Mouse (Mus musculus): ENCODE data around the gene Ripk3. TPM values are rescaled to one million over a fixed set of nuclear protein-coding genes. Genes with fewer than 3 reads are reported as not detected.

The Ripk3 gene
- polyA plus RNA-seq, 1 experiment from 2014 or later, result 3.2 TPM

GRCm38 (mm10) chr14:55814885-55815284 lies 26.2 kb upstream of the Ripk3 start:
- Histone ChIP-seq H3K36me3 (ENCODE audit: control insufficient read depth, insufficient read depth) (no peaks in the 10 kb centered on the region), H3K27me3 (replicated peaks; ENCODE audit: control insufficient read depth, insufficient read depth, low read length) (no peaks in the 10 kb centered on the region), H3K4me1 (replicated peaks; ENCODE audit: control insufficient read depth, insufficient read depth, low read length) (no peaks in the 10 kb centered on the region), H3K4me3 (replicated peaks; ENCODE audit: low read length) (peak overlapping the region; percentile 46), H3K9me3 (ENCODE audit: control insufficient read depth, low read length) (no peaks in the 10 kb centered on the region), H3K9ac (replicated peaks; ENCODE audit: low read depth, low read length) (peak overlapping the region; percentile 7), H3K27ac (ENCODE audit: low read length) (no peak overlapping the region), H3K4me2 (ENCODE audit: low read length) (peak overlapping the region; percentile 56)
- WGBS, result 15% methylated on average over 16 of the region's 16 CpGs
- peak; percentile 82 for ATAC-seq

GRCm38 (mm10) chr14:55795380-55796163 lies 6.9 kb upstream of the Ripk3 start:
- Histone ChIP-seq H3K4me3 (replicated peaks; ENCODE audit: low read length) (no peak overlapping the region), H3K4me2 (ENCODE audit: low read length) (no peak overlapping the region), H3K36me3 (ENCODE audit: control insufficient read depth, insufficient read depth) (no peaks in the 10 kb centered on the region), H3K27me3 (replicated peaks; ENCODE audit: control insufficient read depth, insufficient read depth, low read length) (0 out of 2 replicates have a peak, but pooled peaks cover 2% of the 10 kb centered on the region), H3K9me3 (ENCODE audit: control insufficient read depth, low read length) (no peaks in the 10 kb centered on the region), H3K4me1 (replicated peaks; ENCODE audit: control insufficient read depth, insufficient read depth, low read length) (no peaks in the 10 kb centered on the region), H3K27ac (ENCODE audit: low read length) (no peak overlapping the region), H3K9ac (replicated peaks; ENCODE audit: low read depth, low read length) (no peak overlapping the region)
- 84% methylated on average over 15 of the region's 15 CpGs for WGBS
- ATAC-seq, result no peak

DNA sequence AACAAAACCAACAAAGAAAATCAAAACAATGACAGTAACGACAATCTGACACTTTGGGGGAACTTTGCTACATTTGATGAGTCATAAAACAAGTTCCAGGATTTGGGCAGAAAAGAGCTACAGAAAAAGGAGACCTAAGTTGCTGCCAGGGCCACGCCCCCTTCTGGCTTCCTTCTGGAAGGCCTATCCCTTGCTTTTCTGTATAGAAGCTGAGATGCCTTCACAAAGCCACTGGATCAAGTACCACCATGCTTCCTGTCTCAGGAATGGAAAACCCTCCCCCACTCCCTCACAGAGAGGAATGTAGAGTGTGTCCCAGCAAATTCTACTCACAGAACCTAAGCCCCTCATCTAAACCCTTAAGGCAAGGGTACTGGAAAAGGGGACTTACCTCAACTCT lies 5.3 kb upstream of the Ripk3 start:
- H3K9ac ChIP-seq (replicated peaks; ENCODE audit: low read depth, low read length), result no peak overlapping the region

DNA sequence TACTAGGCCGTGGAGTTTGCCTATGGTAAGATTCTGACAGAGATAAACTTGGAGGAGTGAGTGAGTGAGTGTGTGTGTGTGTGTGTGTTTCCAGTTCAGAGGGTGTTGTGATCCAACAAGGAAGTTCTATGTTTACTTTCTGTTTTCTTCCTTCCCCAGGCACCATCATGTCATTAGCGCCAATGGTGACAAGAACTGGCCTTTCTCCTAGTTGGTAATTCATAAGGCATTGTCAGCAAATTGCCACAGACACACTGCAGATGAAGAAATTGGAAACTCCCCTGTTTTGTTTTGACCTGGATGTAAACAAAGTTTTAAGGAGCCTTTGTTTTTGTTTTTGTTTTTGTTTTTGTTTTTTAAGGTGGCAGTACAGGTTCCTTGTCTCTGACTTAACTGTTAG lies 4.8 kb upstream of the Ripk3 start:
- H3K4me2 ChIP-seq (ENCODE audit: low read length), result no peak overlapping the region
- no peak overlapping the region for H3K4me3 ChIP-seq (replicated peaks; ENCODE audit: low read length)
- no peak overlapping the region for H3K9ac ChIP-seq (replicated peaks; ENCODE audit: low read depth, low read length)
- WGBS, result 69% methylated on average over 2 of the region's 2 CpGs
- no peaks in the 10 kb centered on the region for H3K9me3 ChIP-seq (ENCODE audit: control insufficient read depth, low read length)
- H3K36me3 ChIP-seq (ENCODE audit: control insufficient read depth, insufficient read depth), result no peaks in the 10 kb centered on the region
- no peaks in the 10 kb centered on the region for H3K4me1 ChIP-seq (replicated peaks; ENCODE audit: control insufficient read depth, insufficient read depth, low read length)
- ATAC-seq, result no peak
- no peak overlapping the region for H3K27ac ChIP-seq (ENCODE audit: low read length)
- H3K27me3 ChIP-seq (replicated peaks; ENCODE audit: control insufficient read depth, insufficient read depth, low read length), result peaks cover 7% of the 10 kb centered on the region; the same call in 1 of the 2 replicates

More for the DNA sequence above, 5.3 kb upstream of the Ripk3 start:
- no peaks in the 10 kb centered on the region for H3K9me3 ChIP-seq (ENCODE audit: control insufficient read depth, low read length)
- H3K4me1 ChIP-seq (replicated peaks; ENCODE audit: control insufficient read depth, insufficient read depth, low read length), result no peaks in the 10 kb centered on the region
- H3K4me3 ChIP-seq (replicated peaks; ENCODE audit: low read length), result no peak overlapping the region
- ATAC-seq, result no peak
- H3K36me3 ChIP-seq (ENCODE audit: control insufficient read depth, insufficient read depth), result no peaks in the 10 kb centered on the region
- WGBS, result 71% methylated on average over 2 of the region's 2 CpGs
- peaks cover 7% of the 10 kb centered on the region; the same call in 1 of the 2 replicates for H3K27me3 ChIP-seq (replicated peaks; ENCODE audit: control insufficient read depth, insufficient read depth, low read length)
- no peak overlapping the region for H3K4me2 ChIP-seq (ENCODE audit: low read length)
- H3K27ac ChIP-seq (ENCODE audit: low read length), result no peak overlapping the region

DNA sequence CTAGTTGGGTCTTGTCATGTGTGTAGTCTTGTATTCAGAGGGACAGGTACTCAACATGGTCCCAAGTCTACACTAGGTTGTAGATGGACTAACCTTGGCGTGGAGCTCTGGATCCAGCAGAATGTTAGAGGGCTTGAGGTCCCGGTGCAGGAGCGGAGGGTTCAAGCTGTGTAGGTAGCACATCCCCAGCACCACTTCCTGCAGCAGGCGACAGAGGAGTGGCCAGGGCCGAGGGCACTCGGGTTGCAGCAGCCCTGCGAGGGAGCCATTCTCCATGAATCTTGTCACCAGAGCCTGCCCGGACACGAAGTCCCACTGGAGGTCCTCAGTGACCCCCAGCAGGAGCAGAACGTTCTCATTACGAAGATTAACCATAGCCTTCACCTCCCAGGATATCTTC lies 934 bp downstream of the Ripk3 start:
- Histone ChIP-seq H3K27me3 (replicated peaks; ENCODE audit: control insufficient read depth, insufficient read depth, low read length) (peaks cover 58% of the 10 kb centered on the region), H3K9ac (replicated peaks; ENCODE audit: low read depth, low read length) (no peak overlapping the region), H3K36me3 (ENCODE audit: control insufficient read depth, insufficient read depth) (no peaks in the 10 kb centered on the region), H3K4me2 (ENCODE audit: low read length) (no peak overlapping the region), H3K9me3 (ENCODE audit: control insufficient read depth, low read length) (no peaks in the 10 kb centered on the region), H3K4me1 (replicated peaks; ENCODE audit: control insufficient read depth, insufficient read depth, low read length) (peaks cover 11% of the 10 kb centered on the region), H3K4me3 (replicated peaks; ENCODE audit: low read length) (no peak overlapping the region), H3K27ac (ENCODE audit: low read length) (no peak overlapping the region)
- ATAC-seq, result no peak
- WGBS, result 43% methylated on average over 11 of the region's 11 CpGs

DNA sequence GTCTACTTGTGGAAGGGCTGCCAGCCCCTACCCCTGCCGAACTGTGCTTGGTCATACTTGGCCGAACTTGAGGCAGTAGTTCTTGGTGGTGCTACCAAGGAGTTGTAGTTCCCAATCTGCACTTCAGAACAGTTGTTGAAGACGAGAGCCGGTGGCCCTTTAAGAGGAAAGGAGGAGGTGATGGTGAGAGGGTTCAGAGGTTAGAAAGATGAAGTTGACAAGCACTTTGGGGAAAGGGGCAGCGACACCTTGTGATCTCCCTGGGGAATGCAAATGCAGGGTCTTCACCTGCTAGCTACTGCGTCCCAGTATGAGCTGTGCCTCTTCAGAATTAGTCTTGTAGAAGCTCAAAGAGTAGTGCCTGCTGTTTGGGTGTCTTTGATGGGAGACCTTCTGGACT lies 3.5 kb downstream of the Ripk3 start:
- no peak for ATAC-seq
- peaks cover 68% of the 10 kb centered on the region for H3K27me3 ChIP-seq (replicated peaks; ENCODE audit: control insufficient read depth, insufficient read depth, low read length)
- no peak overlapping the region for H3K4me3 ChIP-seq (replicated peaks; ENCODE audit: low read length)
- no peak overlapping the region for H3K4me2 ChIP-seq (ENCODE audit: low read length)
- WGBS, result 24% methylated on average over 6 of the region's 6 CpGs
- H3K36me3 ChIP-seq (ENCODE audit: control insufficient read depth, insufficient read depth), result no peaks in the 10 kb centered on the region
- no peaks in the 10 kb centered on the region for H3K9me3 ChIP-seq (ENCODE audit: control insufficient read depth, low read length)
- H3K27ac ChIP-seq (ENCODE audit: low read length), result no peak overlapping the region
- peaks cover 11% of the 10 kb centered on the region for H3K4me1 ChIP-seq (replicated peaks; ENCODE audit: control insufficient read depth, insufficient read depth, low read length)
- no peak overlapping the region for H3K9ac ChIP-seq (replicated peaks; ENCODE audit: low read depth, low read length)

DNA sequence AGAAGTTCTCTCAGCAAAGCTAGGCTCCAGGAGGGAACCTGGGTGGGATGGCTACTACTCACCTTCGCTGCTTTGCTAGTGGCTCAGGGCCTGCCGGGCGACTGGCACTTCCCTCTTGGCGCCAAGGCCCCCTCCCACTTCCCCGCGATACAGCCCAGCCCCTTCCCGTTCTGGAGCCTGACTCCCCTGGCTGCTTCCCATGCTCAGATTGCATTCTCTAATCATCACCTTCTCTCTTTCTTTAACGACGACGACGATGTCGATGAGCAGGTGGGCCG lies 4.8 kb downstream of the Ripk3 start, which contains the start of gene Adcy4:
Adcy4 (minus strand) TSS at position 138 of the 278 bp plus-strand sequence.
- Histone ChIP-seq H3K4me1 (replicated peaks; ENCODE audit: control insufficient read depth, insufficient read depth, low read length) (peaks cover 11% of the 10 kb centered on the region), H3K9ac (replicated peaks; ENCODE audit: low read depth, low read length) (no peak within 1 kb of the TSS; the same call in 1 of the 2 replicates), H3K9me3 (ENCODE audit: control insufficient read depth, low read length) (no peaks in the 10 kb centered on the region), H3K36me3 (ENCODE audit: control insufficient read depth, insufficient read depth) (no peaks in the 10 kb centered on the region), H3K27me3 (replicated peaks; ENCODE audit: control insufficient read depth, insufficient read depth, low read length) (peaks cover 64% of the 10 kb centered on the region), H3K4me3 (replicated peaks; ENCODE audit: low read length) (peak within 1 kb of the TSS; percentile 31), H3K4me2 (ENCODE audit: low read length) (peak within 1 kb of the TSS; percentile 44), H3K27ac (ENCODE audit: low read length) (no peak within 1 kb of the TSS)
- 3% methylated on average over 13 of the region's 13 CpGs for WGBS
- no peak for ATAC-seq

DNA sequence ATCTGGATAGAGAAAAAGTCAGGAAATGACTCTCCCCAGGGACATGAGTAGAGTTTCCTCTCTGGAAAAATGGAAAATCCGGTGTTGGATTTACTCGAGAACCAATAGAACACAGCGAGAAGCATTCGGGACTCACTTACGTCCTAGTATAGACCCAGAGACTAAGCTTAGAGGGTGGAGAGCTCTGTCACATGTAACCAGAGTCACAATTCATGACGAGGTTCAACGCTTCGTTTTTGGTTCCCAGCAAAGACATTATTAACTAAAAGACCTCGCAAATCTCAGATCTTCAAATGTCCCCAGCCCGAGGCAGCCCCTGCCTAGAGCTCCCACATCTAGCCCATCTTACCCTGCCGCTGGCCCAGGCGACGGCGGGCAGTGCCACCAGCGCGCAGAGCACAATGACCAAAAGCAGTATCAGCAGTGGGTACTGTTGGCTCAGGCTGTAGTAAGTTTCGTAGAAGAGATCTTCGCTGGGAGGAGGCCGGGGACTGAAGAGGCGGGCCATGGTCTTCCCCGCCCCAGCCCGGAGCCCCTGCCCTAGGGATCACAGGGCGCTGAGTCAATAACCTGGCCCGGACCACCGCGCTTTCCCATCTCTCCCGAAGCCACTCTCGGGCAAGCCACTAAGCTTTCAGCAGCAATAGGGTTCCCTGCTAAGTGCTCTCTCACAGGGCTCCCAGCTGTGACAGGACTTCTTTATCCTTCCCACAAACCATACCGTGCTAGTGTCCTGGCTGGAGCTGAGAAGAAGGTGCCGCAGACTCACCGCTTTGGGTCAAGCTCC lies 5.3 kb downstream of the Ripk3 start:
- Histone ChIP-seq H3K9me3 (ENCODE audit: control insufficient read depth, low read length) (no peaks in the 10 kb centered on the region), H3K27me3 (replicated peaks; ENCODE audit: control insufficient read depth, insufficient read depth, low read length) (peaks cover 64% of the 10 kb centered on the region), H3K4me2 (ENCODE audit: low read length) (peak overlapping the region; percentile 44), H3K4me1 (replicated peaks; ENCODE audit: control insufficient read depth, insufficient read depth, low read length) (peaks cover 11% of the 10 kb centered on the region), H3K9ac (replicated peaks; ENCODE audit: low read depth, low read length) (no peak overlapping the region; the same call in 1 of the 2 replicates), H3K4me3 (replicated peaks; ENCODE audit: low read length) (peak overlapping the region; percentile 31), H3K27ac (ENCODE audit: low read length) (no peak overlapping the region), H3K36me3 (ENCODE audit: control insufficient read depth, insufficient read depth) (no peaks in the 10 kb centered on the region)
- 2% methylated on average over 31 of the region's 31 CpGs for WGBS
- no peak for ATAC-seq

DNA sequence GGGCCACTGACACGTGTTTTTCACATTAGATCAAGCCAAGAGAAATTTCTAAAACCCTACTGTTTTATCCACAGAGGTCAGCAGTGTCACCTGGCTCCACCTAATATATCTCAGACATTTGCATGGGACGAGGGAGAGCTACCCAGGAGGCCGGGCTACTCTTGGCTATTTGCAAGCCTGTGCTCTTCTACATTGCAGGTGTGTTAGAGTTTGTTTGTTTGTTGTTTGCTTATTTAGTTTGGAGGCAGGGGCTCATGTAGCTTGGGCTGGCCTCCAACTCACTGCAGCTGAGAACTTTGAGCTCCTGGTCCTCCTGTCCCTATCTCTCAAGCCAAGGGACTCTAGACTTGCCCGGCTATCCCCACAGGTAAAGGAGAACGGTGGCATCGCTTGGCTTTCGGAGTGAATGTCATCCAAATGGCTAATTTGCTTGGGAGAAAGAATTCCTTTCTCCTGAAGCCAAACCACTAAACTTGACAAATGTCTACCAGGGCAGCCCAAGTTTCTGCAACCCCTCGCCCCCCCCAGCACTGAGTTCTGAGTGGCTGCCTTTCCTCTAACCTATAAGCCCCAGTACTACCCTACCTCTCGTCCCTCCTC lies 6.2 kb downstream of the Ripk3 start:
- Histone ChIP-seq H3K4me2 (ENCODE audit: low read length) (no peak overlapping the region), H3K4me3 (replicated peaks; ENCODE audit: low read length) (no peak overlapping the region), H3K27ac (ENCODE audit: low read length) (no peak overlapping the region), H3K4me1 (replicated peaks; ENCODE audit: control insufficient read depth, insufficient read depth, low read length) (peaks cover 8% of the 10 kb centered on the region), H3K9me3 (ENCODE audit: control insufficient read depth, low read length) (no peaks in the 10 kb centered on the region), H3K27me3 (replicated peaks; ENCODE audit: control insufficient read depth, insufficient read depth, low read length) (peaks cover 56% of the 10 kb centered on the region), H3K36me3 (ENCODE audit: control insufficient read depth, insufficient read depth) (no peaks in the 10 kb centered on the region), H3K9ac (replicated peaks; ENCODE audit: low read depth, low read length) (no peak overlapping the region)
- WGBS, result 57% methylated on average over 9 of the region's 9 CpGs
- ATAC-seq, result no peak

All from forebrain, embryonic 16.5 days (tissue).